Mouse (Mus musculus): ENCODE results near the gene Ldb3. TPM values are rescaled to one million over a fixed set of nuclear protein-coding genes. Genes with fewer than 3 reads are reported as not detected.

Ldb3 gene
- total RNA-seq, 2 experiments from 2014 or later, result 2.5 to 2.6 TPM

- H3K27ac ChIP-seq, result no peak overlapping the region
Measured at GRCm38 (mm10) chr14:34517959-34518544, 70.4 kb downstream of the Ldb3 start.

GRCm38 (mm10) chr14:34516960-34517577 is 71.4 kb downstream of the Ldb3 start:
- DNase-seq (ENCODE audit: extremely low spot score in 1 of 2, low spot score in 2 of 2), result no peak
- no peak for TF ChIP-seq CTCF (IDR thresholded peaks at IDR 0.05)
- intact Hi-C loops (cut with DNase I), result no loop called here
- Histone ChIP-seq H3K4me3 (no peak overlapping the region), H3K27ac (no peak overlapping the region)

More at GRCm38 (mm10) chr14:34517959-34518544, 70.4 kb downstream of the Ldb3 start:
- TF ChIP-seq CTCF (IDR thresholded peaks at IDR 0.05), result no peak
- H3K4me3 ChIP-seq, result no peak overlapping the region
- DNase-seq (ENCODE audit: extremely low spot score in 1 of 2, low spot score in 2 of 2), result no peak
- intact Hi-C loops (cut with DNase I), result no loop called here

- intact Hi-C loops (cut with DNase I), result no loop called here
- H3K27ac ChIP-seq, result no peak overlapping the region
- no peak for DNase-seq (ENCODE audit: extremely low spot score in 1 of 2, low spot score in 2 of 2)
- TF ChIP-seq CTCF (IDR thresholded peaks at IDR 0.05), result no peak
- H3K4me3 ChIP-seq, result no peak overlapping the region
Measured at GRCm38 (mm10) chr14:34515860-34516259, 72.6 kb downstream of the Ldb3 start.

- no peak overlapping the region for H3K4me3 ChIP-seq
- DNase-seq (ENCODE audit: extremely low spot score in 1 of 2, low spot score in 2 of 2), result no peak
- no peak overlapping the region for H3K27ac ChIP-seq
- intact Hi-C loops (cut with DNase I), result no loop called here
- TF ChIP-seq CTCF (IDR thresholded peaks at IDR 0.05), result no peak
Measured at GRCm38 (mm10) chr14:34514120-34514519, 74.4 kb downstream of the Ldb3 start.

- Histone ChIP-seq H3K4me3 (no peak overlapping the region), H3K27ac (no peak overlapping the region)
- intact Hi-C loops (cut with DNase I), result no loop called here
- TF ChIP-seq CTCF (IDR thresholded peaks at IDR 0.05), result no peak
- no peak for DNase-seq (ENCODE audit: extremely low spot score in 1 of 2, low spot score in 2 of 2)
Measured at GRCm38 (mm10) chr14:34512602-34513001, 75.9 kb downstream of the Ldb3 start.

GRCm38 (mm10) chr14:34511901-34512300 is 76.6 kb downstream of the Ldb3 start:
- no peak overlapping the region for H3K4me3 ChIP-seq
- no peak overlapping the region for H3K27ac ChIP-seq
- intact Hi-C loops (cut with DNase I), result no loop called here
- TF ChIP-seq CTCF (IDR thresholded peaks at IDR 0.05), result no peak
- DNase-seq (ENCODE audit: extremely low spot score in 1 of 2, low spot score in 2 of 2), result no peak

GRCm38 (mm10) chr14:34508842-34509439 is 79.5 kb downstream of the Ldb3 start:
- Histone ChIP-seq H3K4me3 (no peak overlapping the region), H3K27ac (no peak overlapping the region)
- no peak for DNase-seq (ENCODE audit: extremely low spot score in 1 of 2, low spot score in 2 of 2)
- no peak for TF ChIP-seq CTCF (IDR thresholded peaks at IDR 0.05)
- intact Hi-C loops (cut with DNase I), result no loop called here

- Histone ChIP-seq H3K4me3 (no peak overlapping the region), H3K27ac (no peak overlapping the region)
- intact Hi-C loops (cut with DNase I), result no loop called here
- no peak for TF ChIP-seq CTCF (IDR thresholded peaks at IDR 0.05)
- DNase-seq (ENCODE audit: extremely low spot score in 1 of 2, low spot score in 2 of 2), result no peak
Measured at GRCm38 (mm10) chr14:34508187-34508840, 80.2 kb downstream of the Ldb3 start.

- Histone ChIP-seq H3K4me3 (no peak overlapping the region), H3K27ac (no peak overlapping the region)
- no peak for DNase-seq (ENCODE audit: extremely low spot score in 1 of 2, low spot score in 2 of 2)
- intact Hi-C loops (cut with DNase I), result no loop called here
- no peak for TF ChIP-seq CTCF (IDR thresholded peaks at IDR 0.05)
Measured at GRCm38 (mm10) chr14:34505309-34505708, 83.2 kb downstream of the Ldb3 start.

GRCm38 (mm10) chr14:34504377-34504776 is 84.1 kb downstream of the Ldb3 start:
- Histone ChIP-seq H3K27ac (no peak overlapping the region), H3K4me3 (no peak overlapping the region)
- no peak for TF ChIP-seq CTCF (IDR thresholded peaks at IDR 0.05)
- intact Hi-C loops (cut with DNase I), result loop anchor here (5.0 kb wide), 1 partner anchor 168 kb away; the partner anchor contains the start of gene Wapl
- no peak for DNase-seq (ENCODE audit: extremely low spot score in 1 of 2, low spot score in 2 of 2)

- Histone ChIP-seq H3K27ac (peak overlapping the region; percentile 98), H3K4me3 (peak overlapping the region; percentile 76; the same call in 1 of the 2 replicates)
- intact Hi-C loops (cut with DNase I), result loop anchor here (2.0 to 5.0 kb wide), 3 partner anchors 55 to 193 kb away; partner anchors contain the start of genes Glud1, Shld2 and Wapl
- no peak for TF ChIP-seq CTCF (IDR thresholded peaks at IDR 0.05)
- DNase-seq (ENCODE audit: extremely low spot score in 1 of 2, low spot score in 2 of 2), result no peak
Measured at GRCm38 (mm10) chr14:34503759-34504158, 84.7 kb downstream of the Ldb3 start.

GRCm38 (mm10) chr14:34503325-34503647 is 85.2 kb downstream of the Ldb3 start, which contains the start of gene Bmpr1a:
Bmpr1a (minus strand) TSS chr14:34503341.
- Histone ChIP-seq H3K4me3 (peak within 1 kb of the TSS; percentile 76), H3K27ac (peak within 1 kb of the TSS; percentile 98)
- no peak for DNase-seq (ENCODE audit: extremely low spot score in 1 of 2, low spot score in 2 of 2)
- intact Hi-C loops (cut with DNase I), result loop anchor here (2.0 to 5.0 kb wide), 3 partner anchors 54 to 192 kb away; partner anchors contain the start of genes Glud1, Shld2 and Wapl
- TF ChIP-seq CTCF (IDR thresholded peaks at IDR 0.05), result no peak

Data from left cerebral cortex, adult 2 months (tissue).